Mouse (Mus musculus): Measurements from ENCODE around the gene Pou2af1. TPM values are rescaled to one million over a fixed set of nuclear protein-coding genes. Genes with fewer than 3 reads are reported as not detected.

The Pou2af1 gene
- under 1 TPM in 1 of 2 experiments, not detected in 1; 0.18 TPM for total RNA-seq (2021)
- long read RNA-seq, experiment 1 = 0 reads
- long read RNA-seq, experiment 2 = 0 reads

GRCm38 (mm10) chr9:51213023-51213728 is at the start of gene Pou2af1:
Gene Pou2af1, plus strand, starts transcription at chr9:51213708.
- intact Hi-C loops (cut with DNase I) = no loop called here
- DNase-seq = no peak

- intact Hi-C loops (cut with DNase I) = no loop called here
- no peak for DNase-seq
Measured at GRCm38 (mm10) chr9:51163989-51164388, 49.5 kb upstream of the Pou2af1 start.

- intact Hi-C loops (cut with DNase I) = no loop called here
Measured at GRCm38 (mm10) chr9:51165312-51166180, 48.0 kb upstream of the Pou2af1 start, which contains the start of gene Gm32742. Gene Gm32742, minus strand, starts transcription at chr9:51165517.

GRCm38 (mm10) chr9:51167954-51168353 is 45.6 kb upstream of the Pou2af1 start:
- intact Hi-C loops (cut with DNase I) = no loop called here
- no peak for DNase-seq

More at GRCm38 (mm10) chr9:51165312-51166180, 48.0 kb upstream of the Pou2af1 start, which contains the start of gene Gm32742:
- no peak for DNase-seq

- DNase-seq = no peak
- intact Hi-C loops (cut with DNase I) = no loop called here
Measured at GRCm38 (mm10) chr9:51168698-51169097, 44.8 kb upstream of the Pou2af1 start.

- intact Hi-C loops (cut with DNase I) = no loop called here
- DNase-seq = no peak
Measured at GRCm38 (mm10) chr9:51169133-51169532, 44.4 kb upstream of the Pou2af1 start.

GRCm38 (mm10) chr9:51170298-51170697 is 43.2 kb upstream of the Pou2af1 start:
- DNase-seq = no peak
- intact Hi-C loops (cut with DNase I) = no loop called here

- DNase-seq = no peak
- intact Hi-C loops (cut with DNase I) = no loop called here
Measured at GRCm38 (mm10) chr9:51174890-51175464, 38.5 kb upstream of the Pou2af1 start.

- no peak for DNase-seq
- intact Hi-C loops (cut with DNase I) = no loop called here
Measured at GRCm38 (mm10) chr9:51175722-51176121, 37.8 kb upstream of the Pou2af1 start.

GRCm38 (mm10) chr9:51178297-51178696 is 35.2 kb upstream of the Pou2af1 start:
- intact Hi-C loops (cut with DNase I) = no loop called here
- DNase-seq = no peak

GRCm38 (mm10) chr9:51180621-51181020 is 32.9 kb upstream of the Pou2af1 start:
- DNase-seq = peak in 1 of 2 experiments; percentile 31
- intact Hi-C loops (cut with DNase I) = no loop called here

GRCm38 (mm10) chr9:51182716-51183710 is 30.5 kb upstream of the Pou2af1 start:
- intact Hi-C loops (cut with DNase I) = no loop called here
- DNase-seq = no peak

- DNase-seq = no peak
Measured at GRCm38 (mm10) chr9:51185386-51185785, 28.1 kb upstream of the Pou2af1 start.

GRCm38 (mm10) chr9:51185871-51186270 is 27.6 kb upstream of the Pou2af1 start:
- no peak for DNase-seq
- intact Hi-C loops (cut with DNase I) = no loop called here

More at GRCm38 (mm10) chr9:51185386-51185785, 28.1 kb upstream of the Pou2af1 start:
- intact Hi-C loops (cut with DNase I) = no loop called here

- DNase-seq = no peak
- intact Hi-C loops (cut with DNase I) = no loop called here
Measured at GRCm38 (mm10) chr9:51190655-51191054, 22.9 kb upstream of the Pou2af1 start.

- intact Hi-C loops (cut with DNase I) = no loop called here
- DNase-seq = no peak
Measured at GRCm38 (mm10) chr9:51194790-51195189, 18.7 kb upstream of the Pou2af1 start.

GRCm38 (mm10) chr9:51208974-51209332 is 4.6 kb upstream of the Pou2af1 start:
- intact Hi-C loops (cut with DNase I) = no loop called here
- no peak for DNase-seq

GRCm38 (mm10) chr9:51211191-51211590 is 2.3 kb upstream of the Pou2af1 start:
- intact Hi-C loops (cut with DNase I) = no loop called here
- DNase-seq = no peak

- DNase-seq = no peak
- intact Hi-C loops (cut with DNase I) = no loop called here
Measured at GRCm38 (mm10) chr9:51213729-51214237, 275 bp downstream of the Pou2af1 start.

- DNase-seq = no peak
- intact Hi-C loops (cut with DNase I) = no loop called here
Measured at GRCm38 (mm10) chr9:51215311-51215710, 1.8 kb downstream of the Pou2af1 start.
